ENCODE assay signal across 8 mouse cellular contexts in genomic region chrX:13847502-13847851, GRCm38 (mm10). TPM values are rescaled to one million over a fixed set of nuclear protein-coding genes. Genes with fewer than 3 reads are reported as not detected.
DNase-seq lines count a peak whose midpoint lies in the region; ATAC-seq and TF ChIP-seq lines count a peak whose summit lies in the region.

No protein-coding gene starts in this region.

- ATAC-seq in stomach, postnatal 0 days (ENCODE audit: low FRiP score, low TSS enrichment), result peak; percentile 49; the same call in 1 of the 2 replicates

- no peaks in the 10 kb centered on the region for H3K27me3 ChIP-seq in CH12.LX (replicated peaks)
- no peaks in the 10 kb centered on the region for H3K27me3 ChIP-seq in embryonic facial prominence, embryonic 10.5 days (replicated peaks; ENCODE audit: low read depth, poor library complexity, severe bottlenecking)
- no peaks in the 10 kb centered on the region for H3K27me3 ChIP-seq in hindbrain, embryonic 10.5 days (ENCODE audit: insufficient read depth, poor library complexity, severe bottlenecking)
- H3K27me3 ChIP-seq in stomach, postnatal 0 days (ENCODE audit: control insufficient read depth, insufficient read depth, low read length), result no peaks in the 10 kb centered on the region

- no peaks in the 10 kb centered on the region for H3K4me1 ChIP-seq in CH12.LX (ENCODE audit: control insufficient read depth in 1 of 2, insufficient read depth in 2 of 2)
- no peaks in the 10 kb centered on the region for H3K4me1 ChIP-seq in embryonic facial prominence, embryonic 10.5 days
- H3K4me1 ChIP-seq in hindbrain, embryonic 10.5 days (replicated peaks), result no peaks in the 10 kb centered on the region
- no peaks in the 10 kb centered on the region for H3K4me1 ChIP-seq in stomach, postnatal 0 days (replicated peaks; ENCODE audit: control insufficient read depth, insufficient read depth)

- TF ChIP-seq POLR2A in CH12.LX (IDR thresholded peaks at IDR 0.05; ENCODE audit: low read depth, low read length), result no peak

- TF ChIP-seq EP300 in CH12.LX (IDR thresholded peaks at IDR 0.05; ENCODE audit: low read length), result no peak
- no peak for TF ChIP-seq EP300 in stomach, postnatal 0 days (optimal IDR thresholded peaks at IDR 0.05)

- no peak for TF ChIP-seq RAD21 in CH12.LX (IDR thresholded peaks at IDR 0.05; ENCODE audit: low read depth, low read length)

- DNase-seq in adrenal gland, postnatal 36 days, result peak; percentile 1 to 3
- no peak for DNase-seq in adrenal gland, adult 18-20 months (ENCODE audit: low spot score in 2 of 2)
- no peak for DNase-seq in CH12.LX (ENCODE audit: extremely low read depth)
- DNase-seq in embryonic facial prominence, embryonic 10.5 days (ENCODE audit: low spot score), result peak; percentile 15
- no peak for DNase-seq in hindbrain, embryonic 10.5 days (ENCODE audit: low spot score)
- peak; percentile 4 to 8 for DNase-seq in layer of hippocampus, postnatal 14 days (ENCODE audit: low spot score in 2 of 2)
- peak; percentile 41 for DNase-seq in lung, postnatal 36 days
- peak; percentile 22 for DNase-seq in stomach, postnatal 0 days (ENCODE audit: low spot score)

- dilution Hi-C loops in CH12.LX (cut with MboI; ENCODE audit: extremely low pct_ligation_motif_present, extremely low pct_unique_long_range_greater_than_20kb, low sequenced_read_pairs), result no loop called here

- TF ChIP-seq CTCF in CH12.LX (conservative IDR thresholded peaks at IDR 0.05 in 1 of 2, IDR thresholded peaks at IDR 0.05 in 1 of 2; ENCODE audit: low read depth in 2 of 2, low read length in 2 of 2), result no peak
- no peak for TF ChIP-seq CTCF in stomach, postnatal 0 days (IDR thresholded peaks at IDR 0.05; ENCODE audit: low read depth)

- peak overlapping the region; percentile 57 for H3K4me2 ChIP-seq in CH12.LX (ENCODE audit: insufficient read depth, low read depth, poor library complexity, severe bottlenecking)
- peak overlapping the region; percentile 52 for H3K4me2 ChIP-seq in stomach, postnatal 0 days (replicated peaks; ENCODE audit: low read depth)

- no peaks in the 10 kb centered on the region for H3K36me3 ChIP-seq in CH12.LX (replicated peaks in 1 of 2; ENCODE audit: control insufficient read depth in 1 of 2, insufficient read depth in 1 of 2, low read length in 1 of 2)
- no peaks in the 10 kb centered on the region for H3K36me3 ChIP-seq in embryonic facial prominence, embryonic 10.5 days (replicated peaks)
- no peaks in the 10 kb centered on the region for H3K36me3 ChIP-seq in hindbrain, embryonic 10.5 days
- no peaks in the 10 kb centered on the region for H3K36me3 ChIP-seq in stomach, postnatal 0 days (ENCODE audit: control insufficient read depth, insufficient read depth, low read length)

- H3K9ac ChIP-seq in CH12.LX (ENCODE audit: insufficient read depth, low read depth), result 0 out of 2 replicates have a peak overlapping the region, but pooled peaks have one; percentile 35
- H3K9ac ChIP-seq in stomach, postnatal 0 days (ENCODE audit: low read length), result 0 out of 2 replicates have a peak overlapping the region, but pooled peaks have one; percentile 59

- no peak overlapping the region for H3K27ac ChIP-seq in CH12.LX (ENCODE audit: insufficient read depth, low read depth)
- peak overlapping the region; percentile 83; the same call in 1 of the 2 replicates for H3K27ac ChIP-seq in embryonic facial prominence, embryonic 10.5 days (replicated peaks)
- peak overlapping the region; percentile 91 for H3K27ac ChIP-seq in hindbrain, embryonic 10.5 days
- H3K27ac ChIP-seq in stomach, postnatal 0 days (replicated peaks), result peak overlapping the region; percentile 83

- H3K9me3 ChIP-seq in CH12.LX (replicated peaks; ENCODE audit: low read length), result peaks cover 6% of the 10 kb centered on the region
- peaks cover 7% of the 10 kb centered on the region; the same call in 1 of the 2 replicates for H3K9me3 ChIP-seq in embryonic facial prominence, embryonic 10.5 days
- no peaks in the 10 kb centered on the region; the same call in 1 of the 2 replicates for H3K9me3 ChIP-seq in hindbrain, embryonic 10.5 days
- no peaks in the 10 kb centered on the region for H3K9me3 ChIP-seq in stomach, postnatal 0 days (ENCODE audit: control insufficient read depth, low read length)

- WGBS in embryonic facial prominence, embryonic 10.5 days, result 26% methylated on average over 7 of the region's 7 CpGs
- WGBS in hindbrain, embryonic 10.5 days, result 26% methylated on average over 7 of the region's 7 CpGs
- 20% methylated on average over 7 of the region's 7 CpGs for WGBS in stomach, postnatal 0 days

- peak overlapping the region in 2 of 3 experiments; percentile 20 to 68 for H3K4me3 ChIP-seq in CH12.LX (replicated peaks in 1 of 3; ENCODE audit: low read depth in 2 of 3, low read length in 2 of 3, poor library complexity in 1 of 3)
- H3K4me3 ChIP-seq in embryonic facial prominence, embryonic 10.5 days, result peak overlapping the region; percentile 66
- H3K4me3 ChIP-seq in hindbrain, embryonic 10.5 days, result peak overlapping the region; percentile 63
- peak overlapping the region; percentile 58 for H3K4me3 ChIP-seq in stomach, postnatal 0 days (ENCODE audit: low read depth, low read length)

- no peaks in the 10 kb centered on the region for H3K79me2 ChIP-seq in CH12.LX (replicated peaks; ENCODE audit: control insufficient read depth, extremely low read depth, insufficient read depth, poor library complexity, severe bottlenecking)

- in situ Hi-C loops in CH12.LX (cut with MboI; ENCODE audit: low pct_ligation_motif_present, low pct_unique_long_range_greater_than_20kb, low sequenced_read_pairs), result no loop called here

TF ChIP-seq in CH12.LX, 34 proteins besides CTCF, POLR2A, EP300 and RAD21:
- TF ChIP-seq NRF1 (IDR thresholded peaks at IDR 0.05; ENCODE audit: low read depth, low read length), result 0 out of 2 replicates have a peak, but pooled peaks have one; percentile 46
- no peak for TF ChIP-seq POLR2AphosphoS2 (IDR thresholded peaks at IDR 0.05; ENCODE audit: low read depth, low read length)
- no peak for TF ChIP-seq KAT2A (IDR thresholded peaks at IDR 0.05; ENCODE audit: insufficient replicate concordance, low read length)

RNA-seq across cellular contexts. Expression of gene Cask, which starts 3.7 kb away (rescaled TPM):
- 10 to 100 TPM; 32.9 to 42.1 TPM for total RNA-seq in adrenal gland, postnatal 36 days (2021)
- total RNA-seq in adrenal gland, adult 18-20 months (2021), result 10 to 100 TPM; 26.0 to 32.9 TPM
- total RNA-seq in CH12.LX (2012; rRNA removed) (4.0 and 5.0 TPM in 2 replicates), CH12.LX (2014; rRNA removed) (0.40 and 1.0 TPM in 2 replicates)
- 0.49 and 1.3 TPM in 2 replicates for polyA plus RNA-seq in CH12.LX (2012; ENCODE audit: insufficient read length, low read depth)
- polyA plus RNA-seq in embryonic facial prominence, embryonic 10.5 days (2016; fragmentation: Nextera tagmentation; extraction: Ambion mirVana), result 12.5 and 13.6 TPM in 2 replicates
- polyA plus RNA-seq in hindbrain, embryonic 10.5 days (2016; fragmentation: Nextera tagmentation; extraction: Ambion mirVana), result 12.5 and 14.6 TPM in 2 replicates
- 100 to 1,000 TPM; 106 to 112 TPM for total RNA-seq in layer of hippocampus, postnatal 14 days (2021)
- 9.3 and 11.1 TPM in 2 replicates for polyA plus RNA-seq in stomach, postnatal 0 days (2015; fragmentation: Nextera tagmentation; extraction: Ambion mirVana)

Comparison
In these comparisons a context has a peak if more than half of its experiments do, and no peak if none do; other contexts are left out.
1. DNase-seq: peak in adrenal gland, postnatal 36 days (2 of 2), embryonic facial prominence, embryonic 10.5 days (single experiment), layer of hippocampus, postnatal 14 days (2 of 2), lung, postnatal 36 days (single experiment) and stomach, postnatal 0 days (single experiment); none in adrenal gland, adult 18-20 months (0 of 2), CH12.LX (single experiment) and hindbrain, embryonic 10.5 days (single experiment).
2. RNA of gene Cask, which starts 3.7 kb away (total RNA-seq): 106 to 112 TPM in layer of hippocampus, postnatal 14 days, 32.9 to 42.1 TPM in adrenal gland, postnatal 36 days and 26.0 to 32.9 TPM in adrenal gland, adult 18-20 months; 0.40 to 5.0 TPM in CH12.LX; every median in the first group is over 4 times any median in the second.
3. Peak in every context shown above with its lines, with median percentiles within 50 percentile points of each other: H3K4me3 ChIP-seq.